Mouse (Mus musculus) CH12.LX (cell line): ENCODE measurements around the gene Sez6l2. TPM values are rescaled to one million over a fixed set of nuclear protein-coding genes. Genes with fewer than 3 reads are reported as not detected.

ENCODE experiments used
- DNase-seq: peaks from one replicate; pipeline ENCODE4 v3.0.0-alpha.2; 2013; ENCODE audit errors: extremely low read depth
- H3K27ac ChIP-seq: 2 replicates; pipeline ENCODE4 v1.5.1; 2012; ENCODE audit warnings: low read depth, mild to moderate bottlenecking, control low read depth, moderate library complexity; ENCODE audit not compliant: insufficient read depth
- H3K27me3 ChIP-seq: replicated peaks from 2 replicates; pipeline ENCODE3; 2012; ENCODE audit warnings: inconsistent platforms
- H3K36me3 ChIP-seq, 2 experiments: replicated peaks in 1 of 2; 2 replicates each; pipeline versions ENCODE3 to v1.6.1; 2012; ENCODE audit warnings: inconsistent platforms in 1 of 2, low read length in 1 of 2, mild to moderate bottlenecking in 1 of 2, mixed read lengths in 1 of 2, moderate library complexity in 1 of 2; ENCODE audit not compliant: control insufficient read depth in 1 of 2, insufficient read depth in 1 of 2
- H3K4me1 ChIP-seq, 2 experiments: 2 replicates each; pipeline ENCODE4 v1.6.1; 2012; ENCODE audit warnings: inconsistent platforms in 1 of 2, moderate library complexity in 1 of 2; ENCODE audit not compliant: insufficient read depth in 2 of 2, control insufficient read depth in 1 of 2
- H3K4me2 ChIP-seq: 2 replicates; pipeline ENCODE4 v1.6.1; 2012; ENCODE audit warnings: low read depth, mild to moderate bottlenecking, control low read depth; ENCODE audit not compliant: poor library complexity, insufficient read depth, severe bottlenecking
- H3K4me3 ChIP-seq, 3 experiments: fragments of 150-350 bp in 1 of 3; sonication (generic) in 1 of 3; replicated peaks in 1 of 3; 2 replicates each; pipeline versions ENCODE3 to v1.5.1; 2011 to 2012; ENCODE audit warnings: low read depth in 2 of 3, low read length in 2 of 3, mild to moderate bottlenecking in 2 of 3, moderate library complexity in 2 of 3, control low read depth in 1 of 3, improper control_type of control experiment in 1 of 3, inconsistent platforms in 1 of 3, mixed read lengths in 1 of 3; ENCODE audit not compliant: poor library complexity in 1 of 3
- H3K79me2 ChIP-seq: replicated peaks from 2 replicates; pipeline ENCODE4 v1.6.1; 2012; ENCODE audit warnings: mild to moderate bottlenecking, moderate library complexity; ENCODE audit not compliant: control insufficient read depth, poor library complexity, insufficient read depth, severe bottlenecking; ENCODE audit errors: extremely low read depth
- H3K9ac ChIP-seq: 2 replicates; pipeline ENCODE4 v1.6.1; 2012; ENCODE audit warnings: low read depth, mild to moderate bottlenecking, control low read depth, moderate library complexity; ENCODE audit not compliant: insufficient read depth
- H3K9me3 ChIP-seq: replicated peaks from 2 replicates; pipeline ENCODE3; 2012; ENCODE audit warnings: low read length, inconsistent platforms, mixed read lengths
- BHLHE40 ChIP-seq: IDR thresholded peaks from 2 replicates; pipeline ENCODE4 v1.6.1; 2011; ENCODE audit warnings: mild to moderate bottlenecking, low read depth, low read length, improper control_type of control experiment
- CHD1 ChIP-seq: IDR thresholded peaks from 2 replicates; pipeline ENCODE4 v1.6.1; 2012; ENCODE audit warnings: low read depth, low read length, improper control_type of control experiment, inconsistent platforms
- CHD2 ChIP-seq: IDR thresholded peaks from 2 replicates; pipeline ENCODE4 v1.6.1; 2011; ENCODE audit warnings: low read length, improper control_type of control experiment
- CTCF ChIP-seq, 2 experiments: IDR thresholded peaks in 1 of 2; conservative IDR thresholded peaks in 1 of 2; 2 replicates each; pipeline ENCODE4 v1.5.1; 2011 to 2012; ENCODE audit warnings: low read depth in 2 of 2, low read length in 2 of 2, improper control_type of control experiment in 1 of 2, inconsistent platforms in 1 of 2, mild to moderate bottlenecking in 1 of 2, moderate library complexity in 1 of 2
- E2F4 ChIP-seq: IDR thresholded peaks from 2 replicates; pipeline ENCODE4 v1.6.1; 2011; ENCODE audit warnings: low read depth, low read length, improper control_type of control experiment; ENCODE audit not compliant: insufficient replicate concordance
- ELF1 ChIP-seq: IDR thresholded peaks from 2 replicates; pipeline ENCODE4 v1.6.1; 2014; ENCODE audit warnings: low read depth, mild to moderate bottlenecking, inconsistent platforms, low read length, improper control_type of control experiment
- EP300 ChIP-seq: IDR thresholded peaks from 2 replicates; pipeline ENCODE4 v1.6.1; 2011; ENCODE audit warnings: low read length, improper control_type of control experiment
- ETS1 ChIP-seq: conservative IDR thresholded peaks from 2 replicates; pipeline ENCODE4 v1.6.1; 2012; ENCODE audit warnings: low read depth, mild to moderate bottlenecking, inconsistent platforms, low read length, improper control_type of control experiment, moderate library complexity
- HCFC1 ChIP-seq: IDR thresholded peaks from 2 replicates; pipeline ENCODE4 v1.6.1; 2012; ENCODE audit warnings: low read depth, mild to moderate bottlenecking, inconsistent platforms, low read length, improper control_type of control experiment
- JUN ChIP-seq: IDR thresholded peaks from 2 replicates; pipeline ENCODE4 v1.6.1; 2011; ENCODE audit warnings: low read depth, mild to moderate bottlenecking, low read length, improper control_type of control experiment, moderate library complexity; ENCODE audit not compliant: insufficient read depth
- MAFK ChIP-seq: IDR thresholded peaks from 2 replicates; pipeline ENCODE4 v1.6.1; 2011; ENCODE audit warnings: low read length, improper control_type of control experiment; ENCODE audit not compliant: insufficient replicate concordance
- MAX ChIP-seq: IDR thresholded peaks from 2 replicates; pipeline ENCODE4 v1.6.1; 2011; ENCODE audit warnings: low read length, improper control_type of control experiment
- MAZ ChIP-seq: IDR thresholded peaks from 2 replicates; pipeline ENCODE4 v1.6.1; 2012; ENCODE audit warnings: low read depth, mild to moderate bottlenecking, inconsistent platforms, low read length, improper control_type of control experiment, moderate library complexity
- MXI1 ChIP-seq: IDR thresholded peaks from 2 replicates; pipeline ENCODE4 v1.6.1; 2011; ENCODE audit warnings: mild to moderate bottlenecking, low read depth, low read length, improper control_type of control experiment
- MYC ChIP-seq: IDR thresholded peaks from 2 replicates; pipeline ENCODE4 v1.6.1; 2011; ENCODE audit warnings: low read depth, mild to moderate bottlenecking, improper control_type of control experiment, low read length
- RCOR1 ChIP-seq: conservative IDR thresholded peaks from 2 replicates; pipeline ENCODE4 v1.6.1; 2012; ENCODE audit warnings: low read depth, mild to moderate bottlenecking, inconsistent platforms, low read length, improper control_type of control experiment
- SIN3A ChIP-seq: IDR thresholded peaks from 2 replicates; pipeline ENCODE4 v1.6.1; 2012; ENCODE audit warnings: low read length, improper control_type of control experiment, inconsistent platforms
- SMC3 ChIP-seq: IDR thresholded peaks from 2 replicates; pipeline ENCODE4 v1.6.1; 2011; ENCODE audit warnings: low read depth, low read length, improper control_type of control experiment
- TCF12 ChIP-seq: IDR thresholded peaks from 2 replicates; pipeline ENCODE4 v1.6.1; 2014; ENCODE audit warnings: low read depth, mild to moderate bottlenecking, inconsistent platforms, low read length, improper control_type of control experiment
- UBTF ChIP-seq: IDR thresholded peaks from 2 replicates; pipeline ENCODE4 v1.6.1; 2012; ENCODE audit warnings: low read depth, mild to moderate bottlenecking, inconsistent platforms, low read length, improper control_type of control experiment, moderate library complexity
- USF1 ChIP-seq: IDR thresholded peaks from 2 replicates; pipeline ENCODE4 v1.6.1; 2014; ENCODE audit warnings: low read depth, mild to moderate bottlenecking, inconsistent platforms, low read length, improper control_type of control experiment
- ZC3H11A ChIP-seq: IDR thresholded peaks from 2 replicates; pipeline ENCODE4 v1.6.1; 2012; ENCODE audit warnings: low read depth, mild to moderate bottlenecking, inconsistent platforms, low read length, improper control_type of control experiment
- ZKSCAN1 ChIP-seq: IDR thresholded peaks from 2 replicates; pipeline ENCODE4 v1.6.1; 2012; ENCODE audit warnings: low read depth, inconsistent platforms, low read length, improper control_type of control experiment, borderline replicate concordance
- dilution Hi-C: fragments of 300-500 bp; cut with MboI; formaldehyde crosslinking; loops from 2 replicates; pipeline ENCODE4 v1.14.3; 2020; ENCODE audit warnings: low sequenced_read_pairs; ENCODE audit not compliant: extremely low pct_unique_long_range_greater_than_20kb, extremely low pct_ligation_motif_present
- in situ Hi-C: fragments of 300-500 bp; cut with MboI; formaldehyde crosslinking; loops from 3 replicates; pipeline ENCODE4 v1.14.3; 2019; ENCODE audit warnings: low sequenced_read_pairs, low pct_ligation_motif_present, low pct_unique_long_range_greater_than_20kb, mixed read lengths
- polyA plus RNA-seq: library from polyadenylated mRNA; unstranded; fragments of >175 nt; gene quantifications from 2 replicates; pipeline ENCODE4 v1.2.1, GENCODE M21; 2012; ENCODE audit warnings: low read depth; ENCODE audit not compliant: insufficient read length
- total RNA-seq, 2 experiments: library from RNA; depleted of rRNA; stranded (reverse); fragments of 300-350 nt in 1 of 2; fragments of >200 nt in 1 of 2; gene quantifications; 2 replicates each; pipeline ENCODE4 v1.2.3; 2012 to 2014

The Sez6l2 gene
- total and polyA plus RNA-seq, 3 experiments: 7.2 to 29.3 (median 9.9) TPM

GRCm38 (mm10) chr7:127016971-127017949 is 66.9 kb downstream of the Sez6l2 start, which contains the start of gene Pagr1a (continued):
- no peak for TF ChIP-seq BHLHE40
- TF ChIP-seq SMC3: peak; percentile 61
- TF ChIP-seq MAZ: no peak
- TF ChIP-seq CHD2: no peak
- peak; percentile 70; the same call in 1 of the 2 replicates for TF ChIP-seq MXI1
- peak; percentile 94 for TF ChIP-seq SIN3A
- TF ChIP-seq TCF12: no peak; the same call in none of the 2 replicates
- no peak for TF ChIP-seq USF1
- no peak for TF ChIP-seq ZC3H11A
- no peak for TF ChIP-seq JUN
- no peak for TF ChIP-seq CHD1
- peak; percentile 96 for TF ChIP-seq E2F4
- peak; percentile 57 to 89 for TF ChIP-seq CTCF (conservative IDR thresholded peaks at IDR 0.05 in 1 of 2, IDR thresholded peaks at IDR 0.05 in 1 of 2; ENCODE audit: low read depth in 2 of 2, low read length in 2 of 2)
- 0 out of 2 replicates have a peak, but pooled peaks have one; percentile 2 for TF ChIP-seq MYC
- TF ChIP-seq EP300: no peak
- TF ChIP-seq RCOR1: no peak
- TF ChIP-seq UBTF: no peak
- TF ChIP-seq ZKSCAN1: no peak
- no peak; the same call in none of the 2 replicates for TF ChIP-seq MAX
- TF ChIP-seq HCFC1: peak; percentile 92
- TF ChIP-seq MAFK: no peak

GRCm38 (mm10) chr7:127017950-127018345 is 67.6 kb downstream of the Sez6l2 start:
- Histone ChIP-seq H3K4me2 (no peak overlapping the region), H3K79me2 (peaks cover 12% of the 10 kb centered on the region), H3K27me3 (no peaks in the 10 kb centered on the region), H3K36me3 (peaks cover 13 to 54% of the 10 kb centered on the region in 2 experiments), H3K9ac (peak overlapping the region; percentile 10; the same call in 1 of the 2 replicates), H3K9me3 (no peaks in the 10 kb centered on the region), H3K27ac (no peak overlapping the region), H3K4me1 (peaks cover 23 to 70% of the 10 kb centered on the region in 2 experiments; a peak in 3 of 4 replicates), H3K4me3 (no peak overlapping the region)
- dilution Hi-C loops: no loop called here
- DNase-seq: no peak
- in situ Hi-C loops: loop anchor here (5.0 to 10.0 kb wide), 2 partner anchors 56 to 313 kb away; partner anchors contain the start of gene Coro1a
- TF ChIP-seq MAX: no peak
- TF ChIP-seq RCOR1: no peak
- no peak for TF ChIP-seq ETS1
- TF ChIP-seq E2F4: no peak
- no peak for TF ChIP-seq TCF12
- TF ChIP-seq ELF1: no peak
- TF ChIP-seq SMC3: no peak
